Mouse (Mus musculus) spleen, adult 2 months (tissue): ENCODE measurements around the gene Rhoa.

ENCODE experiments used
- CTCF ChIP-seq: fragments of 200-500 bp; IDR thresholded peaks from 2 replicates; pipeline ENCODE4 v1.5.1; 2011; ENCODE audit warnings: mild to moderate bottlenecking, inconsistent platforms; ENCODE audit not compliant: insufficient read depth, insufficient read length, insufficient replicate concordance; ENCODE audit errors: extremely low read depth
- POLR2A ChIP-seq: fragments of 200-500 bp; IDR thresholded peaks from 2 replicates; pipeline ENCODE4 v1.6.1; 2011; ENCODE audit warnings: low read depth, low read length, inconsistent platforms

- TF ChIP-seq CTCF (no peak), POLR2A (no peak)
These were observed 19.9 kb downstream of the Rhoa start for GRCm38 (mm10) chr9:108325811-108326210.
